Mouse (Mus musculus): ENCODE data around the gene Ctf2.

Ctf2 gene

GRCm38 (mm10) chr7:127759716-127760115 is 27.8 kb upstream of the Ctf2 start:
- DNase-seq (ENCODE audit: low spot score), result no peak

GRCm38 (mm10) chr7:127753741-127754140 is 21.8 kb upstream of the Ctf2 start:
- DNase-seq (ENCODE audit: low spot score), result no peak

DNA sequence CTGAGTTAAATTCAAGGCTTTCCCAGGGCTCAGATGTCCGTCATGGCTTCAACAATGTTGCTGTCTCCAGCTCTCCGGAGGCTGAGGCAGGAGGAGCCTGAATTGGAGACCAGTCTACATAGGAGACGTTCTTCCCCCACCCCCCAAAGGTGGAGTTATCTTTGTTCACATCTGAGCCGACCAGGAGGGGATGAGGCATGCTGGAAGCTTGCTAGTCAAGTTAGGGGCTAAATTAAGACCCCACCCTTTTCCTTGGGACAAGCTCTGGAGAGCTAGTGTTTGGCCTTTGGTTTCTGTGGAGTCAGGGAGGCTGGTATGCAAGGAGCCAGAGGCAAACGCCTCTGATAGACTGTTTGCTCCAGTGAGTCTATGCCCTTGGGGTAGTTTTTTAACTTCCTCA is 21.2 kb upstream of the Ctf2 start:
- no peak for DNase-seq (ENCODE audit: low spot score)

GRCm38 (mm10) chr7:127752069-127752468 is 20.1 kb upstream of the Ctf2 start:
- DNase-seq (ENCODE audit: low spot score), result no peak

DNA sequence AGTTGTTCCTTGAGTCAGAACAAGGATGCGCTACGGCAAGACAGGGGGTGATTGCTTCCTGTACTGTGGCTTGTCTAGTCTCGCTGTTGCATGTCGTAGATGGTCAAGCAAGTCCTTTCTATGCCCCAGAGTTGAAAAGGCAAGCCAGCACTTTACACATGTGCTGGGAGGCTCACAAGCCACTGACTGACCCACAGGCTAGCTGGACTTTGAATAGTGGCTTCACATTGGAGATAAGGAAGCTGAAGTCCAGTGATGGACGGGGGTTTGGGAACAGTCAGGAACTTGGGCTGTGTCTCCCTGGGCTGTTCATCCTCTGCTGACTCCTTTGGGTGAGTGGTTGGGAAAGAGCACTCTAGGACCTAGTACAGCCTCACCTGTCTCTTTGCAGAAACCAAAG is 19.7 kb upstream of the Ctf2 start:
- DNase-seq (ENCODE audit: low spot score), result no peak

DNA sequence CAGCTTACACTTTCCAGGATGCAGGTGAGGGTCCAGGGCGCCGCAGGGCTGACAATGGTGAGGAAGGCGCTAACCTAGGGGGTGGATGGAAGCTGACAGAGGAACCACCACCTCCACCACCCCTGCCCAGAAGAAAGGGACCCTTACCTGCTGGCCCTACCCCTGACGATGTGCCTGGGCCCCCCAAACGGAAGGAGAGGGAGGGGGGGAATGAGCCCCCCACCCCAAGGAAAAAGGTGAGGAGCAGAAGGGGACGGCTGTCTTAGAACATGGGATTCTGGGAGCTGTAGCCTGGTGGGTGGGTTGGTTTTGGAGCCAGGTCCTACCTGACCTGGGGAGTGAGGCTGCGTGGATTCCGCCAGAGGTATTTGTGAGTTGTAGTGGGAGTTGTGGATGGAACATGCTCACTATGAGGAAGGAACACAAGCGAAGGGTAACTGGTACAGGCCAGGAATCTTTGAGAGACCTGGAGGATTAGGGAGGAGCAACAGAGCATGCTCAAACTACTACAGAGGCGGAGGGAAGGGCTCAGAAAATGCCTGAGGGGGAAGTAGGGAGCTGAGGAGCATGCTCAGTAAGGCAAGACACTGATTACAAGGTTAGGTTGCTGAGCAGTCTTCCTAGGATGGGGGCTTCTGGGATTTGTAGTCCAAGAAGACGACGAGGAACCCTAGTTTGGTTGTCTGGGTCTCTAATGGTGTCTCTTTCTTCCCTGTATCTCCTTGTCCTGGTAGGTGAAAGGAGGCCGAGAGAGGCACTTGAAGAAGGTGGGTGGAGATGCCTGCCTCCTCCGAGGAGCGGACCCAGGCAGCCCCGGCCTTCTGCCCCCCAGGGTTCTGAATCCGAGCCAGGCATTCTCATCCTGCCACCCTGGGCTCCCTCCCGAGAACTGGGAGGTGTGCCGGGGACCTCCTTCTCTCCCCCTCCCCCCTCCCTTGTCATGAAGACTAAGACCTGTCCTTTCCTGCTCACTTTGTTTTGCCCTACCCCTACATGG is 18.5 kb upstream of the Ctf2 start:
- DNase-seq (ENCODE audit: low spot score), result no peak

DNA sequence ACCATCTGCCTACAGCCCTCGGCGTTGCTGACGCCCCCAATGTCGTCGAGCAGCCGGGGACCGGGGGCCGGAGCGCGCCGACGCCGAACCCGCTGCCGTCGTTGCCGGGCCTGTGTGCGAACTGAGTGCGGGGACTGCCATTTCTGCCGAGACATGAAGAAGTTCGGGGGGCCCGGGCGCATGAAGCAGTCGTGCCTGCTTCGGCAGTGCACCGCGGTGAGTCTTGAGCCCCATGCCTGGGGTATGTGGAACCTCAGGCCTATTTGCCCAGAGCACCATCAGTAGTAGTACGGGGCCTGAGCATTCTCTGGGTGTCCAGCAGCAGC is 16.2 kb upstream of the Ctf2 start:
- DNase-seq (ENCODE audit: low spot score), result no peak

GRCm38 (mm10) chr7:127747559-127748234 is 15.7 kb upstream of the Ctf2 start:
- DNase-seq (ENCODE audit: low spot score), result no peak

- peak; percentile 49 for DNase-seq (ENCODE audit: low spot score)
These were observed 14.8 kb upstream of the Ctf2 start for GRCm38 (mm10) chr7:127746494-127747491.

- peak; percentile 90 for DNase-seq (ENCODE audit: low spot score)
These were observed 13.9 kb upstream of the Ctf2 start for GRCm38 (mm10) chr7:127745652-127746493.

- DNase-seq (ENCODE audit: low spot score), result peak; percentile 84
These were observed 13.3 kb upstream of the Ctf2 start for GRCm38 (mm10) chr7:127745251-127745651.

GRCm38 (mm10) chr7:127744366-127745045 is 12.5 kb upstream of the Ctf2 start, which contains the start of gene Fbxl19:
Gene Fbxl19 (plus strand): TSS chr7:127744543.
- peak; percentile 77 for DNase-seq (ENCODE audit: low spot score)

DNA sequence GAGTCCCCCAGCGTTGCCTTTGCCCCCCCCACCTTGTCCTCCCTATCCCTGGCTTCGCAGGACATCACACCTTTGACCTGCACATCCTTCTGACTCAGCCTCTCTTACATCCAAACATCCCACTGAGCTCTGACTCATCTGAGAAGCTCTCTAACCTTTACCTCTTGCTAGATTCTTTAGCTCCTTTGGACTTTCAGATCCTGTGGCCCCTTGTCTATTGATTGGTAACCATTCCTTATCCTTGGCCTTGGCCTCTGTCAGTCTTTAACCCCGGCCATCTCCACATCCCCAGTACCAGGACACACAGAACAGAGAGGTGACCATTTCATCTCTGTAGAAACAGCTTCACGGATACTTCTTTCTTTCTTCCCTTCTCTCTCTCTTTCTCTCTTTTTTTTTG is 1.8 kb downstream of the Ctf2 start:
- no peak for DNase-seq (ENCODE audit: low spot score)

DNA sequence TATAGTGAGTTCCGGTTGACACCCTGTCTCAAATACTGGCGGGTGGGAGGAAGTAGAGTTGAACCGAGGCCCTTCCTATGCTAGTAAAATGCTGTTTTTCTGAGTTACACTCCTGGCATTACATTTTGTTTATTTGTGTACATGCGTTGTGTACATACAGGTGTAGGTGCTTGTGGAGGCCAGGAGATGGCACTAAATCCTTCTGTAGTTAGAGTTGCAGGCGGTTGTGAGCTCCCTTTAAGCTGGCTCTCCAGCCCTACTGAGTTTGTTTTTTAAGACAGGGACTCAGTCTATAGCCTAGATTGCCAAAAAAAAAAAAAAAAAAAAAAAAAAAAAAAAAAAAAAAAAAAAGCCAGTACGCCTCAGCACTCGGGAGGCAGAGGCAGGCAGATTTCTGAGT is 4.1 kb downstream of the Ctf2 start:
- no peak for DNase-seq (ENCODE audit: low spot score)

GRCm38 (mm10) chr7:127725924-127726323 is 6.0 kb downstream of the Ctf2 start:
- DNase-seq (ENCODE audit: low spot score), result no peak

DNA sequence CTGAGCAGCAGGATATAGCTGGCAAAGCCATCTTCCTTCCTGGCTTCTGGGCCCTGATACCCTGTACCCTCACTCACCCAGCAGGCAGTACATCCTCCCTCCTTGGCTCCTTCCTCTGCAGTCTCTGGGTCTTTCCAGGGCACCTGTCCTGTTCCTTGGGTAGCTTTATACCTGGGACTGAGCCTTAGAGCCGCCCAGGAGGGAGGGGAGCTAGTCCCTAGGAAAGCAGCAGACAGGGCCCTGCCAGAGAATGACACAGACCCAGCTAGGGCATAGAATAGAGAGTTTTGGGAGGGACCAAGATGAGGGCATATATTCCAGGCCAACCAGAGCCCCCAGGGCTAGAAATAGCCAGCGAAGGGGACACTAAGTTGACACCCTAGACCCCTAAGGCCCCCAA is 6.5 kb downstream of the Ctf2 start:
- DNase-seq (ENCODE audit: low spot score), result no peak

- DNase-seq (ENCODE audit: low spot score), result peak; percentile 59
These were observed 12.7 kb downstream of the Ctf2 start for GRCm38 (mm10) chr7:127719258-127719657.

DNA sequence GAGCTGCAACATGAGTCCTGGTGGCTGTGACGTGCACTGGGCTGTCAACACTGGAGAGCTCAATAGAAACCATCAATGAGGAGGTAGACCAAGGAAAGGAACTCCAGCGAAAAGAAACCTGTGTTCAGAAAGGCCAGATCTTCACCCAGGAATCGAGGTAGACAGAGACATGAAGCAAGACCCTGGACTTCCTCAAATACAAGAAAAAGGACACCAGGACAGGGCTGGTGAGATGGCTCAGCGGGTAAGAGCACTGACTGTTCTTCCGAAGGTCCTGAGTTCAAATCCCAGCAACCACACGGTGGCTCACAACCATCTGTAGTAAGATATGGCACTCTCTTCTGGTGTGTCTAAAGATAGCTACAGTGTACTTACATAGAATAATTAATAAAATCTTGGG is 13.6 kb downstream of the Ctf2 start:
- DNase-seq (ENCODE audit: low spot score), result no peak

GRCm38 (mm10) chr7:127716992-127717391 is 15.0 kb downstream of the Ctf2 start:
- peak; percentile 82 for DNase-seq (ENCODE audit: low spot score)

DNA sequence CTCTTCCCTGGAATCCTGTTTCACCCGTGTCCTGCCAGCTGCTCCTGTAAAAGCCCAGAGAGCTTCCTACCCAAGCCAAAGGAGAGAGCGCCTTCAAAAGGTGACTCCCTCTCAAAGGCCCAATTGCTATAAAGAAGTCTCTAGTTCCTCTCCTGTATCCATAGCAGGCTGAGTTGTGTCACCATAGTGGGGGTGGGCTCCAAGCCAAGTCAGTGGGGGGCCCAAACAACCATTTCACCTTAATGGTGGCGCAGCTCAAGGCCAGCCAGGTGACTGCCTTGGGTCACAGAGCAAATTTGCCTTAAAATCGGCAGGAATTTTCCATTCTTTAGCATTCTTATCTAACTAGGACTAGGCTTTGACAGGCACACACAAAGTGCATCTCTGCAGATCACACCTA is 17.1 kb downstream of the Ctf2 start:
- no peak for DNase-seq (ENCODE audit: low spot score)

All from ovary, postnatal 36 days (tissue).